Mouse (Mus musculus) kidney, adult 2 months (tissue): ENCODE measurements around the gene Slc44a1.

Experiments used
- CTCF ChIP-seq: fragments of 200-500 bp; conservative IDR thresholded peaks from 2 replicates; pipeline ENCODE4 v1.5.1; 2011; ENCODE audit warnings: low read depth, mild to moderate bottlenecking, control low read depth, low read length, moderate library complexity, mixed read lengths; ENCODE audit not compliant: insufficient read depth, insufficient read length
- POLR2A ChIP-seq: fragments of 200-500 bp; IDR thresholded peaks from one replicate; pipeline ENCODE4 v1.6.1; 2011; ENCODE audit warnings: low read depth, low read length, control low read depth

DNA sequence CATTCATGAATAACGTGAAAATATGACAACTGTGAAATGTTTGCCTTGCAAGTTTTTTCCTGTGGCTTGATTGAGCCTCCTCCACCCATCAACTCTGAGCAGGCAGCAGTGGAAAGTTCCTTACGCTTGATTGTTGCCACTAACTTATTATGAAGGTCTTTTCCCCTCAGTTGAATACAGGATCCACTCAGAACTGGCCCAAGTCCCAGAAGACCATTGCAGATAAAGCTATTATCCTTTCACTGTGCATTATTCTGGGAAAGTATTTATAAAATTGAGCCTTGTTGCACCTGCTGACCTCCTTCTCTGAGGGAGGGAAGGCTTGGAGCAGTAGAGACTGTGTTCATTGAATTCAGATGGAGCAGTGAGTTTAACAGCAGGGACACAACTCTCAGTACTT is 86.2 kb downstream of the Slc44a1 start:
- no peak for TF ChIP-seq POLR2A
- no peak for TF ChIP-seq CTCF
